ENCODE assay signal across 8 mouse cellular contexts in genomic region chr13:20090711-20091603, GRCm38 (mm10). TPM values are rescaled to one million over a fixed set of nuclear protein-coding genes. Genes with fewer than 3 reads are reported as not detected.
DNase-seq lines count a peak whose midpoint lies in the region; ATAC-seq and TF ChIP-seq lines count a peak whose summit lies in the region.

No protein-coding gene starts in this region.

- H3K9me3 ChIP-seq in forebrain, postnatal 0 days (ENCODE audit: low read length): no peaks in the 10 kb centered on the region
- 0 out of 2 replicates have a peak, but pooled peaks cover 3% of the 10 kb centered on the region for H3K9me3 ChIP-seq in hindbrain, embryonic 13.5 days
- H3K9me3 ChIP-seq in limb, embryonic 10.5 days (replicated peaks): no peaks in the 10 kb centered on the region
- no peaks in the 10 kb centered on the region for H3K9me3 ChIP-seq in midbrain, embryonic 10.5 days (replicated peaks)

- H3K9ac ChIP-seq in forebrain, postnatal 0 days: peak overlapping the region; percentile 62
- peak overlapping the region; percentile 79 for H3K9ac ChIP-seq in hindbrain, embryonic 13.5 days

- peak overlapping the region; percentile 96 for H3K4me2 ChIP-seq in forebrain, postnatal 0 days (ENCODE audit: low read depth)
- peak overlapping the region; percentile 87 for H3K4me2 ChIP-seq in hindbrain, embryonic 13.5 days

- H3K27me3 ChIP-seq in forebrain, postnatal 0 days (ENCODE audit: insufficient read depth, low read length): peaks cover 8% of the 10 kb centered on the region; the same call in 1 of the 2 replicates
- peaks cover 21% of the 10 kb centered on the region for H3K27me3 ChIP-seq in hindbrain, embryonic 13.5 days
- H3K27me3 ChIP-seq in limb, embryonic 10.5 days (ENCODE audit: low read depth, poor library complexity, severe bottlenecking): peaks cover 22% of the 10 kb centered on the region
- peaks cover 32% of the 10 kb centered on the region for H3K27me3 ChIP-seq in midbrain, embryonic 10.5 days (ENCODE audit: low read depth, poor library complexity, severe bottlenecking)

- H3K4me3 ChIP-seq in forebrain, postnatal 0 days (ENCODE audit: low read depth, low read length): peak overlapping the region; percentile 73
- H3K4me3 ChIP-seq in hindbrain, embryonic 13.5 days: peak overlapping the region; percentile 62
- peak overlapping the region; percentile 85 for H3K4me3 ChIP-seq in limb, embryonic 10.5 days
- H3K4me3 ChIP-seq in midbrain, embryonic 10.5 days: peak overlapping the region; percentile 92

- WGBS in forebrain, postnatal 0 days: 1% methylated on average over 86 of the region's 93 CpGs
- under 1% methylated on average over 89 of the region's 93 CpGs for WGBS in hindbrain, embryonic 13.5 days
- WGBS in limb, embryonic 10.5 days: under 1% methylated on average over 87 of the region's 93 CpGs
- under 1% methylated on average over 90 of the region's 93 CpGs for WGBS in midbrain, embryonic 10.5 days

- peak overlapping the region; percentile 54; the same call in 1 of the 2 replicates for H3K27ac ChIP-seq in forebrain, postnatal 0 days (ENCODE audit: low read depth, low read length)
- H3K27ac ChIP-seq in hindbrain, embryonic 13.5 days: peak overlapping the region; percentile 67
- H3K27ac ChIP-seq in limb, embryonic 10.5 days: peak overlapping the region; percentile 85
- H3K27ac ChIP-seq in midbrain, embryonic 10.5 days (replicated peaks): peak overlapping the region; percentile 95

- ATAC-seq in forebrain, postnatal 0 days: peak; percentile 87
- peak; percentile 81 for ATAC-seq in hindbrain, embryonic 13.5 days (ENCODE audit: low FRiP score)

- DNase-seq in ES-CJ7 (ENCODE audit: low read depth, low spot score) (peak; percentile 41), MN1 (ENCODE audit: low spot score) (no peak)
- peak; percentile 7 for DNase-seq in cerebellum, adult 11 months
- peak; percentile 73 for DNase-seq in forebrain, postnatal 0 days
- peak; percentile 77 for DNase-seq in limb, embryonic 10.5 days (ENCODE audit: low spot score)
- peak; percentile 76 for DNase-seq in midbrain, embryonic 10.5 days (ENCODE audit: low spot score)
- DNase-seq in right cerebral cortex, postnatal 4 days: peak; percentile 62

- no peaks in the 10 kb centered on the region for H3K36me3 ChIP-seq in forebrain, postnatal 0 days (ENCODE audit: insufficient read depth)
- no peaks in the 10 kb centered on the region for H3K36me3 ChIP-seq in hindbrain, embryonic 13.5 days
- H3K36me3 ChIP-seq in limb, embryonic 10.5 days: no peaks in the 10 kb centered on the region
- no peaks in the 10 kb centered on the region for H3K36me3 ChIP-seq in midbrain, embryonic 10.5 days

- TF ChIP-seq CTCF in forebrain, postnatal 0 days (IDR thresholded peaks at IDR 0.05; ENCODE audit: low read depth): no peak

- H3K4me1 ChIP-seq in forebrain, postnatal 0 days (ENCODE audit: insufficient read depth): no peaks in the 10 kb centered on the region
- H3K4me1 ChIP-seq in hindbrain, embryonic 13.5 days (replicated peaks): peaks cover 9% of the 10 kb centered on the region
- peaks cover 11% of the 10 kb centered on the region; the same call in 1 of the 2 replicates for H3K4me1 ChIP-seq in limb, embryonic 10.5 days
- H3K4me1 ChIP-seq in midbrain, embryonic 10.5 days: peaks cover 27% of the 10 kb centered on the region

RNA-seq across cellular contexts. Expression of gene Elmo1, which starts 0.6 kb away (rescaled TPM):
- 25.8 and 30.9 TPM in 2 replicates for total RNA-seq in forebrain, postnatal 0 days (2014; rRNA removed)
- polyA plus RNA-seq in forebrain, postnatal 0 days (2015; fragmentation: Nextera tagmentation; extraction: Ambion mirVana): 25.5 and 33.5 TPM in 2 replicates
- polyA plus RNA-seq in hindbrain, embryonic 13.5 days (2015; fragmentation: Nextera tagmentation; extraction: Ambion mirVana): 45.8 and 45.9 TPM in 2 replicates
- polyA plus RNA-seq in limb, embryonic 10.5 days (2016; fragmentation: Nextera tagmentation; extraction: Ambion mirVana): 7.1 and 9.1 TPM in 2 replicates
- polyA plus RNA-seq in midbrain, embryonic 10.5 days (2016; fragmentation: Nextera tagmentation; extraction: Ambion mirVana): 13.8 and 15.6 TPM in 2 replicates
